Mouse (Mus musculus): ENCODE measurements around the gene Krt84.
A peak's percentile ranks its signal among the peaks of the same experiment; 100 is the strongest.
"Not testable (repeated sequence)": the region's sequence is repeated elsewhere in the genome, so short reads cannot be mapped to it uniquely, and the experiment has no call there.

Krt84 gene

GRCm38 (mm10) chr15:101532720-101533119, at the start of gene Krt84:
TSS of gene Krt84 (minus strand) at chr15:101532820.
- DNase-seq (ENCODE audit: low read depth, low spot score), result no peak

GRCm38 (mm10) chr15:101581701-101582100, 49.1 kb upstream of the Krt84 start:
- DNase-seq (ENCODE audit: low read depth, low spot score), result no peak

- DNase-seq (ENCODE audit: low read depth, low spot score), result no peak
Measured at GRCm38 (mm10) chr15:101575506-101575905, 42.9 kb upstream of the Krt84 start.

- no peak for DNase-seq (ENCODE audit: low read depth, low spot score)
Measured at GRCm38 (mm10) chr15:101573796-101574345, 41.3 kb upstream of the Krt84 start, which contains the start of gene Krt75. TSS of gene Krt75 (minus strand) at chr15:101573904.

- DNase-seq (ENCODE audit: low read depth, low spot score), result peak; percentile 38
Measured at GRCm38 (mm10) chr15:101567780-101568179, 35.2 kb upstream of the Krt84 start.

- no peak for DNase-seq (ENCODE audit: low read depth, low spot score)
Measured at GRCm38 (mm10) chr15:101562850-101563249, 30.2 kb upstream of the Krt84 start, which contains the start of gene Krt90. TSS of gene Krt90 (minus strand) at chr15:101562950.

- peak; percentile 39 for DNase-seq (ENCODE audit: low read depth, low spot score)
Measured at GRCm38 (mm10) chr15:101558034-101558646, 25.5 kb upstream of the Krt84 start.

- DNase-seq (ENCODE audit: low read depth, low spot score), result peak; percentile 47
Measured at GRCm38 (mm10) chr15:101553169-101553568, 20.5 kb upstream of the Krt84 start.

- no peak for DNase-seq (ENCODE audit: low read depth, low spot score)
Measured at GRCm38 (mm10) chr15:101552188-101552587, 19.6 kb upstream of the Krt84 start.

- DNase-seq (ENCODE audit: low read depth, low spot score), result no peak
Measured at GRCm38 (mm10) chr15:101550567-101550966, 17.9 kb upstream of the Krt84 start, which contains the start of gene Krt82. TSS of gene Krt82 (minus strand) at chr15:101550667.

GRCm38 (mm10) chr15:101544478-101544877, 11.9 kb upstream of the Krt84 start:
- no peak for DNase-seq (ENCODE audit: low read depth, low spot score)

- peak; percentile 28 for DNase-seq (ENCODE audit: low read depth, low spot score)
Measured at GRCm38 (mm10) chr15:101542543-101542942, 9.9 kb upstream of the Krt84 start.

- no peak for DNase-seq (ENCODE audit: low read depth, low spot score)
Measured at GRCm38 (mm10) chr15:101538580-101538900, 5.9 kb upstream of the Krt84 start.

- no peak for DNase-seq (ENCODE audit: low read depth, low spot score)
Measured at GRCm38 (mm10) chr15:101537864-101538579, 5.4 kb upstream of the Krt84 start.

GRCm38 (mm10) chr15:101536054-101536850, 3.6 kb upstream of the Krt84 start:
- no peak for DNase-seq (ENCODE audit: low read depth, low spot score)

- no peak for DNase-seq (ENCODE audit: low read depth, low spot score)
Measured at GRCm38 (mm10) chr15:101522556-101523232, 9.9 kb downstream of the Krt84 start.

- DNase-seq (ENCODE audit: low read depth, low spot score), result peak; percentile 75
Measured at GRCm38 (mm10) chr15:101519792-101520191, 12.8 kb downstream of the Krt84 start.

- not testable (repeated sequence) for DNase-seq (ENCODE audit: low read depth, low spot score)
Measured at GRCm38 (mm10) chr15:101517161-101517560, 15.5 kb downstream of the Krt84 start, which contains the start of gene Gm49425. TSS of gene Gm49425 (minus strand) at chr15:101517261.

- no peak for DNase-seq (ENCODE audit: low read depth, low spot score)
Measured at GRCm38 (mm10) chr15:101508247-101508646, 24.4 kb downstream of the Krt84 start.

GRCm38 (mm10) chr15:101506896-101507758, 25.5 kb downstream of the Krt84 start:
- DNase-seq (ENCODE audit: low read depth, low spot score), result no peak

Data from ZHBTc4 (cell line).